Mouse (Mus musculus) liver, embryonic 14.5 days (tissue): Measurements from ENCODE around the gene Ruvbl2. TPM values are rescaled to one million over a fixed set of nuclear protein-coding genes. Genes with fewer than 3 reads are reported as not detected.

Experiments used
- ATAC-seq: fragments of 200-750 bp; cut with Nextera tagmentation; 2 replicates; pipeline ENCODE4 v1.8.0; 2017; ENCODE audit warnings: moderate number of reproducible peaks, mild to moderate bottlenecking, moderate library complexity; ENCODE audit not compliant: insufficient read depth
- DNase-seq, 3 experiments: peaks; one replicate each; pipeline ENCODE4 v3.0.0-alpha.2; 2012 to 2013; ENCODE audit warnings: low read depth in 3 of 3, low spot score in 3 of 3
- H3K27ac ChIP-seq: fragments of 300-500 bp; sonication (generic); 2 replicates; pipeline ENCODE4 v1.5.1; 2014; ENCODE audit warnings: moderate library complexity, mild to moderate bottlenecking, control low read depth, inconsistent platforms
- H3K27me3 ChIP-seq: fragments of 300-500 bp; sonication (generic); 2 replicates; pipeline ENCODE4 v1.6.1; 2014; ENCODE audit warnings: mild to moderate bottlenecking, low read length, moderate library complexity; ENCODE audit not compliant: control insufficient read depth, insufficient read depth
- H3K36me3 ChIP-seq: fragments of 300-500 bp; sonication (generic); replicated peaks from 2 replicates; pipeline ENCODE4 v1.6.1; 2014; ENCODE audit warnings: low read depth; ENCODE audit not compliant: control insufficient read depth, insufficient read depth
- H3K4me1 ChIP-seq, 2 experiments: fragments of 200-500 bp in 1 of 2; fragments of 300-500 bp in 1 of 2; sonication (generic) in 1 of 2; replicated peaks; 2 replicates each; pipeline ENCODE4 v1.6.1; 2012 to 2014; ENCODE audit warnings: antibody characterized with exemption in 1 of 2, inconsistent platforms in 1 of 2, low read length in 1 of 2; ENCODE audit not compliant: control insufficient read depth in 2 of 2, insufficient read depth in 2 of 2
- H3K4me2 ChIP-seq: fragments of 300-500 bp; sonication (generic); 2 replicates; pipeline ENCODE4 v1.6.1; 2014; ENCODE audit warnings: low read depth, mild to moderate bottlenecking, control low read depth, moderate library complexity
- H3K4me3 ChIP-seq, 2 experiments: fragments of 200-500 bp in 1 of 2; fragments of 300-500 bp in 1 of 2; sonication (generic) in 1 of 2; 2 replicates each; pipeline ENCODE4 v1.5.1; 2012 to 2014; ENCODE audit warnings: low read depth in 2 of 2, low read length in 2 of 2, mild to moderate bottlenecking in 2 of 2, control low read depth in 1 of 2, inconsistent platforms in 1 of 2, moderate library complexity in 1 of 2; ENCODE audit not compliant: insufficient read depth in 1 of 2
- H3K9ac ChIP-seq: fragments of 300-500 bp; sonication (generic); replicated peaks from 2 replicates; pipeline ENCODE4 v1.6.1; 2014; ENCODE audit warnings: mild to moderate bottlenecking, control low read depth, moderate library complexity
- H3K9me3 ChIP-seq: fragments of 300-500 bp; sonication (generic); 2 replicates; pipeline ENCODE4 v1.6.1; 2016; ENCODE audit warnings: low read length, mixed read lengths; ENCODE audit not compliant: control insufficient read depth
- CTCF ChIP-seq: IDR thresholded peaks from 2 replicates; pipeline ENCODE4 v1.5.1; 2016; ENCODE audit warnings: antibody characterized with exemption, low read depth, control low read depth
- EP300 ChIP-seq: IDR thresholded peaks from 2 replicates; pipeline ENCODE4 v1.6.1; 2016; ENCODE audit warnings: antibody characterized with exemption, low read depth
- WGBS: fragments of 180-500 bp; shearing (Covaris S2); extraction: QIAGEN DNeasy Blood & Tissue Kit; methylation state at CpG from one replicate; pipeline ENCODE4 v1.1.7; 2014; ENCODE audit not compliant: insufficient replicate concordance; 5-methylcytosine and 5-hydroxymethylcytosine counted together
- microRNA-seq: library from miRNA; unstranded; fragments of <30 nt; microRNA quantifications from one replicate; pipeline ENCODE4, GENCODE M21; 2016
- polyA plus RNA-seq, 2 experiments: library from polyadenylated mRNA; depleted of rRNA in 1 of 2; stranded (reverse) in 1 of 2; unstranded in 1 of 2; fragments of >200 nt; fragmentation: Nextera tagmentation in 1 of 2; extraction: Ambion mirVana in 1 of 2; gene quantifications; 2 replicates each; pipeline versions ENCODE4 v1.2.1 to v1.2.3; 2012 to 2014

Gene Ruvbl2
- polyA plus RNA-seq, 2 experiments: 65.7 to 67.5 TPM

GRCm38 (mm10) chr7:45386077-45386476 is 51.8 kb downstream of the Ruvbl2 start:
- no peak overlapping the region for H3K9ac ChIP-seq
- no peaks in the 10 kb centered on the region for H3K4me1 ChIP-seq
- ATAC-seq (no peak), DNase-seq (no peak)
- H3K27me3 ChIP-seq: no peaks in the 10 kb centered on the region
- TF ChIP-seq CTCF (peak; percentile 39), EP300 (no peak)
- H3K27ac ChIP-seq: no peak overlapping the region
- 89% methylated on average over 3 of the region's 3 CpGs for WGBS
- no peaks in the 10 kb centered on the region for H3K9me3 ChIP-seq
- H3K36me3 ChIP-seq: peaks cover 95% of the 10 kb centered on the region
- H3K4me3 ChIP-seq: no peak overlapping the region
- no peak overlapping the region for H3K4me2 ChIP-seq

- DNase-seq (no peak), ATAC-seq (no peak)
- no peak overlapping the region for H3K4me2 ChIP-seq
- no peak overlapping the region for H3K27ac ChIP-seq
- no peaks in the 10 kb centered on the region for H3K9me3 ChIP-seq
- TF ChIP-seq EP300 (no peak), CTCF (no peak)
- H3K4me3 ChIP-seq: no peak overlapping the region
- H3K9ac ChIP-seq: no peak overlapping the region
- 67% methylated on average over 1 of the region's 1 CpGs for WGBS
- H3K36me3 ChIP-seq: peaks cover 72% of the 10 kb centered on the region
- H3K27me3 ChIP-seq: no peaks in the 10 kb centered on the region
- no peaks in the 10 kb centered on the region for H3K4me1 ChIP-seq
These were observed 61.8 kb downstream of the Ruvbl2 start for GRCm38 (mm10) chr7:45376057-45376456.

GRCm38 (mm10) chr7:45374620-45375019 is 63.3 kb downstream of the Ruvbl2 start:
- Histone ChIP-seq H3K4me2 (no peak overlapping the region), H3K36me3 (peaks cover 58% of the 10 kb centered on the region), H3K27me3 (peaks cover 8% of the 10 kb centered on the region), H3K4me3 (no peak overlapping the region), H3K9me3 (no peaks in the 10 kb centered on the region), H3K4me1 (peaks cover 2 to 5% of the 10 kb centered on the region in 2 experiments; a peak in 2 of 4 replicates), H3K9ac (no peak overlapping the region), H3K27ac (no peak overlapping the region)
- ATAC-seq (no peak), DNase-seq (no peak)
- 79% methylated on average over 8 of the region's 8 CpGs for WGBS
- no peak for TF ChIP-seq CTCF
- no peak for TF ChIP-seq EP300

- no peak overlapping the region for H3K9ac ChIP-seq
- no peak for ATAC-seq
- H3K4me1 ChIP-seq: peaks cover 5 to 6% of the 10 kb centered on the region in 2 experiments; a peak in 3 of 4 replicates
- H3K36me3 ChIP-seq: peaks cover 35% of the 10 kb centered on the region
- DNase-seq: no peak
- H3K4me2 ChIP-seq: no peak overlapping the region
- WGBS: 75% methylated on average over 5 of the region's 5 CpGs
- no peak for TF ChIP-seq EP300
- TF ChIP-seq CTCF: no peak
- H3K27ac ChIP-seq: no peak overlapping the region
- no peak overlapping the region for H3K4me3 ChIP-seq
- H3K27me3 ChIP-seq: peaks cover 22% of the 10 kb centered on the region
- no peaks in the 10 kb centered on the region for H3K9me3 ChIP-seq
These were observed 65.5 kb downstream of the Ruvbl2 start for GRCm38 (mm10) chr7:45372371-45372770.

Small RNA genes within 50 kb of the gene (microRNA-seq; reads per million reads assigned to microRNA genes)
- not detected for gene Gm22133

Other genes starting within 250 kb of the Ruvbl2 start
Only the 30 nearest of the 32 such genes appear.
- gene Dkkl1, start 225.9 kb downstream of the Ruvbl2 start, polyA plus RNA-seq (2012; rRNA removed): 1.1 and 1.5 TPM in 2 replicates
- gene Dkkl1, start 225.9 kb downstream of the Ruvbl2 start, polyA plus RNA-seq (2014; fragmentation: Nextera tagmentation; extraction: Ambion mirVana): 2.1 and 2.6 TPM in 2 replicates
- gene Tead2, start 222.3 kb downstream of the Ruvbl2 start, polyA plus RNA-seq (2012; rRNA removed): 7.9 and 10.0 TPM in 2 replicates
- gene Tead2, start 222.3 kb downstream of the Ruvbl2 start, polyA plus RNA-seq (2014; fragmentation: Nextera tagmentation; extraction: Ambion mirVana): 4.1 and 4.5 TPM in 2 replicates
- gene Cd37, start 199.0 kb downstream of the Ruvbl2 start, polyA plus RNA-seq (2012; rRNA removed): 10.5 and 12.8 TPM in 2 replicates
- gene Cd37, start 199.0 kb downstream of the Ruvbl2 start, polyA plus RNA-seq (2014; fragmentation: Nextera tagmentation; extraction: Ambion mirVana): 9.0 and 9.1 TPM in 2 replicates
- 0.03 TPM in 1 of 2 replicates, not detected in the other for gene Slc6a16, start 197.0 kb downstream of the Ruvbl2 start, polyA plus RNA-seq (2012; rRNA removed)
- not detected in 2 replicates for gene Slc6a16, start 197.0 kb downstream of the Ruvbl2 start, polyA plus RNA-seq (2014; fragmentation: Nextera tagmentation; extraction: Ambion mirVana)
- gene Slc6a21, start 160.6 kb downstream of the Ruvbl2 start, polyA plus RNA-seq (2012; rRNA removed): not detected in 2 replicates
- gene Slc6a21, start 160.6 kb downstream of the Ruvbl2 start, polyA plus RNA-seq (2014; fragmentation: Nextera tagmentation; extraction: Ambion mirVana): not detected in 2 replicates
- 0.70 and 0.87 TPM in 2 replicates for gene Trpm4, start 104.3 kb downstream of the Ruvbl2 start, polyA plus RNA-seq (2012; rRNA removed)
- gene Trpm4, start 104.3 kb downstream of the Ruvbl2 start, polyA plus RNA-seq (2014; fragmentation: Nextera tagmentation; extraction: Ambion mirVana): 0.43 and 0.60 TPM in 2 replicates
- 0.02 and 0.07 TPM in 2 replicates for gene Hrc, start 102.8 kb downstream of the Ruvbl2 start, polyA plus RNA-seq (2012; rRNA removed)
- gene Hrc, start 102.8 kb downstream of the Ruvbl2 start, polyA plus RNA-seq (2014; fragmentation: Nextera tagmentation; extraction: Ambion mirVana): not detected in 2 replicates
- gene Ppfia3, start 71.1 kb downstream of the Ruvbl2 start, polyA plus RNA-seq (2012; rRNA removed): 0.21 and 0.22 TPM in 2 replicates
- 0.25 TPM in 1 of 2 replicates, not detected in the other for gene Ppfia3, start 71.1 kb downstream of the Ruvbl2 start, polyA plus RNA-seq (2014; fragmentation: Nextera tagmentation; extraction: Ambion mirVana)
- 0.10 and 0.23 TPM in 2 replicates for gene Lin7b, start 67.5 kb downstream of the Ruvbl2 start, polyA plus RNA-seq (2012; rRNA removed)
- gene Lin7b, start 67.5 kb downstream of the Ruvbl2 start, polyA plus RNA-seq (2014; fragmentation: Nextera tagmentation; extraction: Ambion mirVana): 0.20 TPM in 1 of 2 replicates, not detected in the other
- 132 and 203 TPM in 2 replicates for gene Snrnp70, start 42.4 kb downstream of the Ruvbl2 start, polyA plus RNA-seq (2012; rRNA removed)
- gene Snrnp70, start 42.4 kb downstream of the Ruvbl2 start, polyA plus RNA-seq (2014; fragmentation: Nextera tagmentation; extraction: Ambion mirVana): 28.0 and 28.8 TPM in 2 replicates
- gene Kcna7, start 32.4 kb downstream of the Ruvbl2 start, polyA plus RNA-seq (2012; rRNA removed): not detected in 2 replicates
- gene Kcna7, start 32.4 kb downstream of the Ruvbl2 start, polyA plus RNA-seq (2014; fragmentation: Nextera tagmentation; extraction: Ambion mirVana): not detected in 2 replicates
- gene Ntf5, start 24.4 kb downstream of the Ruvbl2 start, polyA plus RNA-seq (2012; rRNA removed): 0.04 and 0.20 TPM in 2 replicates
- gene Ntf5, start 24.4 kb downstream of the Ruvbl2 start, polyA plus RNA-seq (2014; fragmentation: Nextera tagmentation; extraction: Ambion mirVana): 0.18 and 0.19 TPM in 2 replicates
- not detected in 2 replicates for gene Lhb, start 17.3 kb downstream of the Ruvbl2 start, polyA plus RNA-seq (2012; rRNA removed)
- not detected in 2 replicates for gene Lhb, start 17.3 kb downstream of the Ruvbl2 start, polyA plus RNA-seq (2014; fragmentation: Nextera tagmentation; extraction: Ambion mirVana)
- 3.2 and 3.6 TPM in 2 replicates for gene Gys1, start 3.3 kb downstream of the Ruvbl2 start, polyA plus RNA-seq (2012; rRNA removed)
- gene Gys1, start 3.3 kb downstream of the Ruvbl2 start, polyA plus RNA-seq (2014; fragmentation: Nextera tagmentation; extraction: Ambion mirVana): 2.8 and 3.1 TPM in 2 replicates
- 1,846 and 1,956 TPM in 2 replicates for gene Ftl1, start 21.8 kb upstream of the Ruvbl2 start, polyA plus RNA-seq (2012; rRNA removed)
- 4,811 and 5,161 TPM in 2 replicates for gene Ftl1, start 21.8 kb upstream of the Ruvbl2 start, polyA plus RNA-seq (2014; fragmentation: Nextera tagmentation; extraction: Ambion mirVana)
- 57.9 and 68.5 TPM in 2 replicates for gene Bax, start 28.8 kb upstream of the Ruvbl2 start, polyA plus RNA-seq (2012; rRNA removed)
- gene Bax, start 28.8 kb upstream of the Ruvbl2 start, polyA plus RNA-seq (2014; fragmentation: Nextera tagmentation; extraction: Ambion mirVana): 49.7 and 62.4 TPM in 2 replicates
- 0.06 and 0.13 TPM in 2 replicates for gene Tulp2, start 43.8 kb upstream of the Ruvbl2 start, polyA plus RNA-seq (2012; rRNA removed)
- 0.47 and 0.57 TPM in 2 replicates for gene Tulp2, start 43.8 kb upstream of the Ruvbl2 start, polyA plus RNA-seq (2014; fragmentation: Nextera tagmentation; extraction: Ambion mirVana)
- not detected in 2 replicates for gene Gm45808, start 48.7 kb upstream of the Ruvbl2 start, polyA plus RNA-seq (2012; rRNA removed)
- 0.20 TPM in 1 of 2 replicates, not detected in the other for gene Gm45808, start 48.7 kb upstream of the Ruvbl2 start, polyA plus RNA-seq (2014; fragmentation: Nextera tagmentation; extraction: Ambion mirVana)
- gene Dhdh, start 50.7 kb upstream of the Ruvbl2 start, polyA plus RNA-seq (2012; rRNA removed): 1.5 and 2.2 TPM in 2 replicates
- gene Dhdh, start 50.7 kb upstream of the Ruvbl2 start, polyA plus RNA-seq (2014; fragmentation: Nextera tagmentation; extraction: Ambion mirVana): 1.6 and 1.8 TPM in 2 replicates
- 48.2 and 58.8 TPM in 2 replicates for gene Nucb1, start 72.3 kb upstream of the Ruvbl2 start, polyA plus RNA-seq (2012; rRNA removed)
- gene Nucb1, start 72.3 kb upstream of the Ruvbl2 start, polyA plus RNA-seq (2014; fragmentation: Nextera tagmentation; extraction: Ambion mirVana): 81.7 and 97.2 TPM in 2 replicates
- gene Ppp1r15a, start 88.2 kb upstream of the Ruvbl2 start, polyA plus RNA-seq (2012; rRNA removed): 79.3 and 140 TPM in 2 replicates
- gene Ppp1r15a, start 88.2 kb upstream of the Ruvbl2 start, polyA plus RNA-seq (2014; fragmentation: Nextera tagmentation; extraction: Ambion mirVana): 165 and 183 TPM in 2 replicates
- gene Plekha4, start 88.2 kb upstream of the Ruvbl2 start, polyA plus RNA-seq (2012; rRNA removed): 0.52 and 0.90 TPM in 2 replicates
- 0.40 and 0.41 TPM in 2 replicates for gene Plekha4, start 88.2 kb upstream of the Ruvbl2 start, polyA plus RNA-seq (2014; fragmentation: Nextera tagmentation; extraction: Ambion mirVana)
- gene Hsd17b14, start 116.8 kb upstream of the Ruvbl2 start, polyA plus RNA-seq (2012; rRNA removed): 0.95 and 2.1 TPM in 2 replicates
- 1.2 and 2.5 TPM in 2 replicates for gene Hsd17b14, start 116.8 kb upstream of the Ruvbl2 start, polyA plus RNA-seq (2014; fragmentation: Nextera tagmentation; extraction: Ambion mirVana)
- 38.8 and 40.6 TPM in 2 replicates for gene Bcat2, start 132.1 kb upstream of the Ruvbl2 start, polyA plus RNA-seq (2012; rRNA removed)
- 35.9 and 39.4 TPM in 2 replicates for gene Bcat2, start 132.1 kb upstream of the Ruvbl2 start, polyA plus RNA-seq (2014; fragmentation: Nextera tagmentation; extraction: Ambion mirVana)
- gene Fgf21, start 177.4 kb upstream of the Ruvbl2 start, polyA plus RNA-seq (2012; rRNA removed): not detected in 2 replicates
- not detected in 2 replicates for gene Fgf21, start 177.4 kb upstream of the Ruvbl2 start, polyA plus RNA-seq (2014; fragmentation: Nextera tagmentation; extraction: Ambion mirVana)
- not detected in 2 replicates for gene Fut1, start 179.2 kb upstream of the Ruvbl2 start, polyA plus RNA-seq (2012; rRNA removed)
- gene Fut1, start 179.2 kb upstream of the Ruvbl2 start, polyA plus RNA-seq (2014; fragmentation: Nextera tagmentation; extraction: Ambion mirVana): not detected in 2 replicates
- 0.10 and 0.15 TPM in 2 replicates for gene Izumo1, start 183.7 kb upstream of the Ruvbl2 start, polyA plus RNA-seq (2012; rRNA removed)
- 0.09 TPM in 1 of 2 replicates, not detected in the other for gene Izumo1, start 183.7 kb upstream of the Ruvbl2 start, polyA plus RNA-seq (2014; fragmentation: Nextera tagmentation; extraction: Ambion mirVana)
- gene Rasip1, start 189.4 kb upstream of the Ruvbl2 start, polyA plus RNA-seq (2012; rRNA removed): 2.2 and 2.6 TPM in 2 replicates
- gene Rasip1, start 189.4 kb upstream of the Ruvbl2 start, polyA plus RNA-seq (2014; fragmentation: Nextera tagmentation; extraction: Ambion mirVana): 1.3 and 2.6 TPM in 2 replicates
- 0.25 and 0.56 TPM in 2 replicates for gene Mamstr, start 201.9 kb upstream of the Ruvbl2 start, polyA plus RNA-seq (2012; rRNA removed)
- gene Mamstr, start 201.9 kb upstream of the Ruvbl2 start, polyA plus RNA-seq (2014; fragmentation: Nextera tagmentation; extraction: Ambion mirVana): 0.18 TPM in 1 of 2 replicates, not detected in the other
- 0.17 TPM in 1 of 2 replicates, not detected in the other for gene Fut2, start 228.3 kb upstream of the Ruvbl2 start, polyA plus RNA-seq (2012; rRNA removed)
- not detected in 2 replicates for gene Fut2, start 228.3 kb upstream of the Ruvbl2 start, polyA plus RNA-seq (2014; fragmentation: Nextera tagmentation; extraction: Ambion mirVana)